Mouse (Mus musculus): ENCODE measurements at regions not wholly inside any gene's neighbourhood (a gene's known extent, or its start where the extent isn't known, plus 50 kb on each side); places are given as distances from the start of the nearest gene placed in this dataset.
A peak's percentile ranks its signal among the peaks of the same experiment; 100 is the strongest.

DNA sequence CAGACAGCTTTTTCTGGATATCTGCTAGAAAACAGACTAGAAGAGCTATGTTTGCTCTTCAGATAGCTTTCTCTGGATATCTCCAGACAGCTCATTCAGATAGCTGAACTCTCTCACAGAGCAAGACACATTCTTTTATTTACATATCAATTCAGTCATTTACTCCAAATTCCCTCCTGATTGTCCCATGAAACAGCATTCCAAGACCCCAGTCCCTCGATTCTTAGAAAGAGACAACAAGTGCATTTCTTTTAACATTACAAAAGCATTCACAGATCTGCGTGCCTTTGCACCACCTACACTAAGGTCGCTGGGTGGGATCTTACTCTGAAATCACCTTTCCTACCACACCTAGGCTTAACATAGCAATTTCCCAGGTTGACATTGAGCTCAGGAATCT is 1039.5 kb upstream of the Ddx18 start:
- no peak for DNase-seq (ENCODE audit: low spot score in 2 of 2)

DNA sequence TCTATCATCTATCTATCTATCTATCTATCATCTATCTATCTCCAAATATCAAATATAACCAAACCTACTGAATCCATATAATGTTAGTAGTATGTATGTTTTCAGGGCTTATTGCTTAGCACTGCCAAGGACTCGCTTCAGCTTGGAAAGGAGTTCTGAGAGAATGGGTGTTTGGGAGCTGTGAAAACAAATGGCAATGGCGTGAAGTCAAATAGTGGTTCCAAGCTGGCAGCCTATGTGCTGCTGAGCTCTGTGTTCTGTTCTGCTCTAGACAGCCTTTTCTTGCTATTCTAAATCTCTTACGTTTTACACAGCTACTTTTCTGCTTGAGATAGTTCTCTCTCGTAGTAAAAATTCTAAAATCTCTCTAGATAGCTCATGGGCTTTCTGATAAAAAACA is 1008.2 kb upstream of the Ddx18 start:
- DNase-seq (ENCODE audit: low spot score in 2 of 2): peak; percentile 47 to 65

DNA sequence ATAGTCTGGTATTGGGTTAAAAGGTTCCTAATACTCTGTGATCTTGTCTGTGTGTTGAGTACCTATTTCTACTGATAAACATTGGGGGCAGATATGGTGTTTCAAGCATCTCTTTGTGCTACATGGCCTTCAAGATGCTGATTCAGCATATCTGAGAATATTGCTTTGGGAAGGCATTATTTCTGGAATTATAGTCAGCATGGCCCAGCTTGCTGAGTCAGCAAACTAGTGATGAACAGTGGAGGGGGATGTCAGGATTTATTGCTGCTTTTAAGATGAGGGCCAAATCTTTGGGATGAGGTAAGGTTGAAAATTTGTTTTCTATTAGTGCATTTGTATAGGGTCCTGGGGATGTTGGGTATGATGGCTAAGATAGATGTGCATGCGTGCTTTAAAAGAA is 983.8 kb upstream of the Ddx18 start:
- DNase-seq (ENCODE audit: low spot score in 2 of 2): no peak

DNA sequence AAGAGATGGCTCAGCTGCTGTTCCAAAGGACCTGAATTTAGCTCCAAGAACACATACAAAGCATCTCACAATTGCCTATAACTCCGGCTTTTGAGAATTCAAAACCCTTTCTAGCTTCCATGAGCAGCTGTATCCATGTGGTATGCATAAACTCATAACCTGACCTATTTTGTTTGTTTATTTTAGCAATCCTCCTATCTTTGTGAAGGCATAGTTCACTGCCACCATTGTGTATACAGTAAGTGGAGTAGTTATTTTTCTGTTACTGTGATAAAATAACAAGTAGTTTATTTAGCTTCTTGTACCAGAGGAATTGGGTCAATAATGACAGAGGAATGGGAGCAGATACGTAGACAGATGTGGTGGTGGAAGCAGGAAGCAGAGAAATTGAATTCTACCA is 941.8 kb upstream of the Ddx18 start:
- no peak for DNase-seq (ENCODE audit: low spot score in 2 of 2)

DNA sequence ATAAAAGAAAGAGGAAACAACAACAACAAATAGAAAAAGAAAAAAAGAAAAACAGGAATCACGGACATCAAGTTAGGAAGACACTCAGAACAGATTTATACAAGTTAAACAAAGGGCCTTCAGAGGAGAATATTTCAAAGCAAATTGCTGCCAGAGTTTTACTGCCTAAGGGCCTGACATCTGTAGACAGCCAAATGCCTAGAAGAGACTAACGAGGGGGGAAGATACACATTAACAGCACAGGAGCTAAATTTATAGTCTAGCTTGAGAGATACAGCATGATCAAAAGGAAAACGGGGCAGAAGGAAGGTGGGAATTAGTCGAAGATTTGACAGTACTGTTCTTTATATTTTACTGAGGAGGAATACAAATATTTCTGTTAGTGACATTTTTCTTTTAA is 933.9 kb upstream of the Ddx18 start:
- no peak for DNase-seq (ENCODE audit: low spot score in 2 of 2)

DNA sequence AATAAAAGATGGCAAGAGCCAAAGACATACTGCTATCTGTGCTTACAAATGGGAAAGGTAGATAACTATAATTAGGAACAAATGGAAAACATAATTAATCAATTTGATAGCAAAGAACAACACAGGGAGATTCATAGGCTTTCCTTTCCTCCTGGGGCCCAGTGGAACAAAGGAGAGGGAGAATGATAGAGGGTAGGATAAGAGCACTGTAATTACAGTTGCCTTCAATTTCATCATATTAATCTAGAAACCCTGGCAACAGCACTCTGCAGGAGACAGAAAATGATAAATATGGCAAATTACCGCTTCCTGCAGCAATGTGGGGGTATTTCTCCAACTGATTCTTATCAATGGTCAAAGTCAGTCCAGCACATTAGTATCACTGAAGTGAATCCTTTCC is 910.2 kb upstream of the Ddx18 start:
- DNase-seq (ENCODE audit: low spot score in 2 of 2): no peak

DNA sequence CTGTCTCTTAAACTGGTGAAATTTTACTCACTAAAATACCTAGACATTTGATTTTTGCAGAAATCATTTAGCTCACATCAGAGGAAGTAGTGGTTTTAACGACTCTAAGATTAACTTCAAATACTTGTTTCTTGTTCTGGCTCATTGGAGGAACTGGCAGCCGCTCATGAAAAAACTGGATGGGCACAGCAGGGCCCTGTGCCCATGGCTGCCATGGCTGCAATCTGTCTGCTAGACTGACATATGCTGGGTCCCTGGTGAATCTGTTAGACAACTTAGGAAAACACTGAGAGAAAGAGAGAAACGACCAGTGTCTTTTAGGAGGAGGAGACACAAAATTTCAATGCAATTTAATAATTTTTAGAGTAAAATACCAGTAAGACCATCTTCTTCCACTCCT is 896.1 kb upstream of the Ddx18 start:
- peak; percentile 58 to 63 for DNase-seq (ENCODE audit: low spot score in 2 of 2)

DNA sequence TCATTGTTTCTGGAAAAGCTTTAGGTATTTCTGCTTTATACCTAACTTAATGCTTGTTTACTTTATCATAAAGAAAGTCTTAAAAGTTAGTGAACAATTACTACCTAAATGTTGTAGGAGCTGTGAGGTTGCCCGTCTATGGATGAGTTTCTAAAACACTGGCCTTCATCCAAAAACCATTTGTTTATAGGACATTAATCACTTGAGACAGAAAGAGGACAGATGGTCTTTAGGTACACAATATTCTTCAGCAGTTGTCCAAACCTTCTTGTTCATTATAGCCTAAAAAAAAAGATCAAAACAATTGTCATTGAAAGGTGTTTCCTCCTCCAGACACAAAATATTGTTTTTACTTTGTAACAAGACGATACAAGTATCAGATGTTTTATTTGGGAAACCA is 891.3 kb upstream of the Ddx18 start:
- no peak for DNase-seq (ENCODE audit: low spot score in 2 of 2)

DNA sequence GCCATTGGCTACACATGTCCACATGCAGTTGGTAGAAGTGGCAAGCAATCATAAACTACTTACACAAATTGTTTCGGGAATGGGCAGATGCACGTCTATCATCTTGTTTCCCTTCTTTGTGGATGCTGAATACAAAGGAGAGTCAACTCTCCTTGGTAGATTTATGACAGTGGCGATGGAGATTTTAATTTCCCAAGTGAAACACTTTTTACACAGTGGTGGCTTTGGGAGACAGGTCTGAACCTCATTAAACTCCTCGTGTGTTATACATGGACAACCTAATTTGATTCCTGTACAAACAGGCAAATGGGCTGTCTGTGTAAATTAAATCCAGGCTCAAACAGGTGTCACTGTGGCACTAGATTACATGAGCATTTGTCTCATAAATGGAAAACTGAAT is 887.1 kb upstream of the Ddx18 start:
- no peak for DNase-seq (ENCODE audit: low spot score in 2 of 2)

DNA sequence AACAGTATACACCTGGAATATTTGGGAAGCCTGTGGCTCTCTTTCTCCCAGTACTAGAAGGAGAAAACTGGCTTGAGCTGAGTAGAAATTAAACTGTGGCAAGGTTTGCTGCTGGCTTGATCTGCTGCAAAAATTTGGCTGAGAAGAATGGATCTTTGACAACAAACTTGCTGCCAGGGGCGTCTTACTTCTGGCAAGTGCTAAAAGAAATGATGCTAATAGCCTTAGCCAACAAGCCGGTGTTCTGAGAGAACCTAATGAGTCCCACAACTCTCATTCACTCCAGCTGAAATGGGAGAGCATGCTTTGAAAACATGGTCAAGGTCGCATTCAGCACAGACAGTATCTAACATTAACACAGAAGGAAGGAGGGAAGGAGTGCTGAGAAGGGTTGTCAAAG is 885.8 kb upstream of the Ddx18 start:
- peak; percentile 19 to 21 for DNase-seq (ENCODE audit: low spot score in 2 of 2)

DNA sequence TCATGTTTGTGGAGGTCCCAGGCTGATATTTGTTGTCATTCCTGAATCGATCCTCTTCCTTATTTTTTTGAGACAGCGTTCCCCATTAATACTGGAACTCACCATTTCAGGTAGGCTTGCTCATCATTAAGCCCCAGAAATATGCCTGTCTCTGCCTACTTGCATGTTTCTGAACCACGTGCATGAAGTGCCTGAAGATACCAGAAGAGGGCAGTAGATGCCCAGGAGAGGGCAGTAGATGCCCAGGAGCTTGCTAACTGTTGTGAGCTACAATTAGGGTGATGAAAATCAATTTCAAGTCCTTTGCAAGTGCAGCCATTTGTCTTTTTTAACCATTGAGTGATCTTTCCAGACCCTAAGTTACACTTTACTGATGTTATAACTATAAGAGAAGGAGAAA is 871.6 kb upstream of the Ddx18 start:
- DNase-seq (ENCODE audit: low spot score in 2 of 2): peak in 1 of 2 experiments; percentile 21

DNA sequence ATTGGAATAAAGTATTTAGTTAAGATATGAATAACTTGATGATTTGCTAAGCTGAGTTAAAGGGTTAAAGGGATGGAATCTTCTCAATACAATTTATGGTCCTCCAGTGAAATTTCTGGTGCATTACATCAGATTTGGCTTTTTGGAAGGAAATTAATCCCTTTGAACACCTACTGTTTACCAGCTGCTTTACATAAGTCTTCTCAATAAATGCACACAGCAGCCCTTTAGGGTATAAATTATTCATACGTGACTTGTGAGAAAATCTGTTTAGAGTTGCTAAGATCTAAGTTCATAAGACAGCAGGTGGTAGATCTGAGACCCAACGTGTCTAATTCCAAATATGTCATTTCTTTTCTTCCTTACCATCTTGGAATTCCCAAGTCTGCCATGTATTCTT is 855.7 kb upstream of the Ddx18 start:
- DNase-seq (ENCODE audit: low spot score in 2 of 2): no peak

DNA sequence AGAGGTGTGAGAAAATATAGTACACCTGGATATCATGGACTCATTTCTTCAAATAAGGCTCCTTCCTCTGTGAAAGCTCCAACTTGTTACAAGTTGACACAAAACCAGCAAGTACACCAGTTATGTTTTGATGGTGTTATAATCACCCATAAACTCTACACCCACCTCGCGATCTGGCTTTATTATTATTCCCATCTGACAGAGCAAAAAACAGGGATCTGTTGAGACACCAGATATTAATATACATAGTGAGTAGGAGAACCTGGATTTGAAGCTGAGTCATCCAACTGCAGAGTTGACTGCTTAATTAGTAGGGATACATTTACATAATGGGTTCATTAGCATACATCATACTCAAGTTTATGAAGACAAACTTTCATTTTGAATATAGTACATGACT is 828.6 kb upstream of the Ddx18 start:
- DNase-seq (ENCODE audit: low spot score in 2 of 2): no peak

DNA sequence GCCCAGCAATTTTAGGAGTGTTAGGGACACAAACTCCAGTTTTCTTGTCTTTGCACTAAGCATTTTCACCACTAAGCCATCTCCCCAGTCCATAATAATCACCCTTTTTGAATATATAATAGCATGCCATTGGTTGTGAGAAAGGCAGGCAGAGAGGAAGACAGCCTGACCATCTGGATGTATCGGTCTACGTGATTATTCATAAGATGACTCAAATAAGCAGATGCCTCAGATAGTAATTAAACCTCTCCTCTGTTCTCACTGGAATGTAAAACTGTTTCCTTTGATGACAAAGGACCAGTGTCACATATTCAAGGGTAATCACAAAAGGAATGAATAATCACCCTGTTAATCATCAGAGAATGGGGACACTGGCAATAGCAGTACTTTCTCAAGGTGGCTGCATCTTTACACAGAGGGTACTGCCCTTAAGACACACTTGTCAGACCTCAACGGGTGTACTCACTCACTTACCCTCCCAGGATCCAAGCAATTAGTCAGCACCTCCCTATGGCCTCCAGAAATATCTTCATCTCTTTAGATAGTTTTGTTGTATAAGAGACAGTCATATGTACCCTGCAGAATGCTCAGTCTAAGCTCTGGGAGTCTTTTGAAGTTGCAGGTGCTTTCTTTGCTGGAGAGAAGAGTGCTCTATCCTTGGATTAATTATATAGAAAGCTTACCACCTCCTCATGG is 826.0 kb upstream of the Ddx18 start:
- DNase-seq (ENCODE audit: low spot score in 2 of 2): no peak

DNA sequence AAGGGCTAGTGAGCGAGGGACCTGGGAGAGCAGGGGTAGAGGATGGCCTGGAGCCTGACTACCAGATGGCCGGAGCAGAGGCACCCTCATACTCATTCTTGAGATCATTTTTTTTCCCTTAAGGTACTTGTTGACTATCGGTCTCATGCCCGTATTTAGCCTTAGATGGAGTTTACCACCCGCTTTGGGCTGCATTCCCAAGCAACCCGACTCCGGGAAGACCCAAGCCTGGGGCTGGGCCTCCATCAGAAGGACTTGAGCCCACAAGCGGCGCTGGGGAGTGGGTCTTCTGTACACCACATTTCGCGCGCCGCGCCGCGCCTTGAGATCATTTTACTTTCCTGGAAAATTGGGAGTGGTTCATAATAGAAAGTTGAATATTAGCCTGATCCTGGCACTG is 789.2 kb upstream of the Ddx18 start:
- DNase-seq (ENCODE audit: low spot score in 2 of 2): peak; percentile 93 to 97

DNA sequence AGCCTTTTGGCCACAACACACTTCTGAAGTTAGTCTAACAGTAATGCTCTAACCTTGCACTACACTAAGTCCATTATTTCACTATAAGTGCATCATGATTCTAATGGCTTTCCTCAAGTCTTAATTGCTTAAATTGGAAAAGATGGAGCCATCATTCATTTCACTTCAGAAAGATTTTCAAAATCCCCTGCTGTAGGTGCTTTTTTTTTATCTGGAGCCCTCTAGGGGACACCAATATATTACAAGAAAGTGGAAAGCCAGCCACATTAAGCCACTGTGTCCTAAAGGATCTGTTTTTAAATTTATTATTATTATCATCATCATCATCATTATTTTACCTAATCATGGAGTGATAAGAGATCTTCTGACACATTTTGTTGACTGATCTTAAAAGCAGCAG is 783.7 kb upstream of the Ddx18 start:
- no peak for DNase-seq (ENCODE audit: low spot score in 2 of 2)

DNA sequence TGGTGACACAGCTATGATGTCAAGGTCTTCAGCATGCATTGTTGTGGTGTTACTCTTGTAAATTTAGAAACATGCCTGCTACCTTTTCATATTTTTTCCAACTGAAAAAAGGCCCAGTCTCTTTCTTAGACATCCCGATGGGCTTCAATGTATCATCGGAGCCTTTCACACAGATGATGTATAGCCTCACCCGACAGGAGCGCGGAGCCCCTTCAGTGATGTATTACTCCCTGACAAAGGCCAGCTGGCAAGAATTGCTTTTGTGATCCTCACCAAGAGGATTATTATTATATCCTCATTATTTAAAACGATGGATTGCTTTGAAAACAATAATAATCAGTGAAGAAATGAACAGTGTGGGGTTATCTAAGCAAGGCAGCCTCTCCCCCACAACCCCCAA is 765.5 kb upstream of the Ddx18 start:
- no peak for DNase-seq (ENCODE audit: low spot score in 2 of 2)

DNA sequence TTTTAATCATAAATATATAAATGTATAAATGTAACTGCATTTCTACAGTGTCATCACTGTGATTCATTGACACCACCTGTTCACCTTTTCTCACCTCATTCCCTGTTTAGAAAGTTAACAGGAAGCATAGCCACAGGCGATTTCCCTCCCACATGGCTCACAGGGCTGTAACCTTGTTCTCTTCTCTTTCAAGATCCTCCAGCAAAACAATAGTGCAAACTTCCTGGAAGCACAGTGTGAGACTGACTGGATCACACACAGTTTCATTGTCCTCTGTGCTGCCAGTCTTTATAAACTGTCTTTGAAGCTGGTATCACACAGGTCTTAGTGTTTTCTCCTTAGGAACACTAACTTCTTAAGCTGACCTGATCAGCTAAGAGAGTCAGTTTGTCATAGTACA is 760.5 kb upstream of the Ddx18 start:
- no peak for DNase-seq (ENCODE audit: low spot score in 2 of 2)

All from right cerebral cortex, postnatal 10 days (tissue).